Mouse (Mus musculus) MEL (cell line): Measurements from ENCODE around the gene A430005L14Rik. TPM values are rescaled to one million over a fixed set of nuclear protein-coding genes. Genes with fewer than 3 reads are reported as not detected.
A peak's percentile ranks its signal among the peaks of the same experiment; 100 is the strongest.

ENCODE experiments used
- DNase-seq: peaks from one replicate; pipeline ENCODE4 v3.0.0; 2011; ENCODE audit warnings: low read depth, low spot score
- H3K27ac ChIP-seq: 2 replicates; pipeline ENCODE4 v1.5.1; 2012; ENCODE audit warnings: low read depth, mild to moderate bottlenecking, control low read depth, low read length, moderate library complexity; ENCODE audit not compliant: control insufficient read depth
- H3K27me3 ChIP-seq, 2 experiments: fragments of 150-350 bp in 1 of 2; sonication (generic) in 1 of 2; 2 replicates each; pipeline ENCODE4 v1.6.1; 2012; ENCODE audit warnings: low read length in 2 of 2, mild to moderate bottlenecking in 2 of 2, improper control_type of control experiment in 1 of 2, moderate library complexity in 1 of 2; ENCODE audit not compliant: insufficient read depth in 2 of 2, control insufficient read depth in 1 of 2
- H3K36me3 ChIP-seq, 2 experiments: 2 replicates each; pipeline ENCODE4 v1.6.1; 2012 to 2014; ENCODE audit warnings: low read length in 2 of 2, improper control_type of control experiment in 1 of 2, inconsistent platforms in 1 of 2, mild to moderate bottlenecking in 1 of 2; ENCODE audit not compliant: insufficient read depth in 2 of 2, control insufficient read depth in 1 of 2
- H3K4me1 ChIP-seq, 2 experiments: fragments of 150-350 bp in 1 of 2; sonication (generic) in 1 of 2; 2 replicates each; pipeline ENCODE4 v1.6.1; 2012; ENCODE audit warnings: low read length in 2 of 2, improper control_type of control experiment in 1 of 2, mild to moderate bottlenecking in 1 of 2; ENCODE audit not compliant: insufficient read depth in 2 of 2, control insufficient read depth in 1 of 2
- H3K4me3 ChIP-seq, 2 experiments: fragments of 150-350 bp in 1 of 2; sonication (generic) in 1 of 2; 2 replicates each; pipeline ENCODE4 v1.5.1; 2012; ENCODE audit warnings: low read depth in 2 of 2, low read length in 2 of 2, mild to moderate bottlenecking in 2 of 2, moderate library complexity in 2 of 2, control low read depth in 1 of 2, improper control_type of control experiment in 1 of 2; ENCODE audit not compliant: control insufficient read depth in 1 of 2, insufficient read depth in 1 of 2
- H3K79me2 ChIP-seq: 2 replicates; pipeline ENCODE4 v1.6.1; 2012; ENCODE audit warnings: mild to moderate bottlenecking, low read length, moderate library complexity; ENCODE audit not compliant: control insufficient read depth, poor library complexity, insufficient read depth
- H3K9ac ChIP-seq: 2 replicates; pipeline ENCODE4 v1.6.1; 2012; ENCODE audit warnings: low read depth, mild to moderate bottlenecking, control low read depth, low read length, moderate library complexity; ENCODE audit not compliant: control insufficient read depth, poor library complexity, severe bottlenecking
- H3K9me3 ChIP-seq: fragments of 150-350 bp; sonication (generic); replicated peaks from 2 replicates; pipeline ENCODE4 v1.6.1; 2012; ENCODE audit warnings: mild to moderate bottlenecking, low read length, improper control_type of control experiment, moderate library complexity; ENCODE audit not compliant: insufficient read depth
- CHD1 ChIP-seq: IDR thresholded peaks from 2 replicates; pipeline ENCODE4 v1.6.1; 2012; ENCODE audit warnings: low read depth, mild to moderate bottlenecking, inconsistent platforms, low read length, improper control_type of control experiment
- CHD2 ChIP-seq: IDR thresholded peaks from 2 replicates; pipeline ENCODE4 v1.6.1; 2011; ENCODE audit warnings: low read length, improper control_type of control experiment
- ELF1 ChIP-seq: IDR thresholded peaks from 2 replicates; pipeline ENCODE4 v1.6.1; 2014; ENCODE audit warnings: low read depth, mild to moderate bottlenecking, inconsistent platforms, low read length, improper control_type of control experiment, moderate library complexity
- GABPA ChIP-seq: IDR thresholded peaks from 2 replicates; pipeline ENCODE4 v1.6.1; 2012; ENCODE audit warnings: low read depth, mild to moderate bottlenecking, inconsistent platforms, low read length, improper control_type of control experiment, moderate library complexity
- GATA1 ChIP-seq: IDR thresholded peaks from 2 replicates; pipeline ENCODE4 v1.6.1; 2011; ENCODE audit warnings: low read depth, low read length, improper control_type of control experiment
- KAT2A ChIP-seq: conservative IDR thresholded peaks from 2 replicates; pipeline ENCODE4 v1.6.1; 2012; ENCODE audit warnings: low read depth, low read length, improper control_type of control experiment, inconsistent platforms
- MAX ChIP-seq: IDR thresholded peaks from 2 replicates; pipeline ENCODE4 v1.6.1; 2011; ENCODE audit warnings: low read length, improper control_type of control experiment
- MEF2A ChIP-seq: IDR thresholded peaks from 2 replicates; pipeline ENCODE4 v1.6.1; 2014; ENCODE audit warnings: low read depth, mild to moderate bottlenecking, inconsistent platforms, low read length, improper control_type of control experiment; ENCODE audit not compliant: poor library complexity, insufficient replicate concordance, severe bottlenecking; ENCODE audit errors: extremely low read depth
- MXI1 ChIP-seq: IDR thresholded peaks from 2 replicates; pipeline ENCODE4 v1.6.1; 2011; ENCODE audit warnings: mild to moderate bottlenecking, low read depth, low read length, improper control_type of control experiment
- MYB ChIP-seq: IDR thresholded peaks from 2 replicates; pipeline ENCODE4 v1.6.1; 2011; ENCODE audit warnings: mild to moderate bottlenecking, low read depth, low read length, improper control_type of control experiment
- NELFE ChIP-seq: IDR thresholded peaks from 2 replicates; pipeline ENCODE4 v1.6.1; 2011; ENCODE audit warnings: low read depth, low read length, improper control_type of control experiment
- POLR2A ChIP-seq, 2 experiments: IDR thresholded peaks; 2 replicates each; pipeline ENCODE4 v1.6.1; 2011 to 2012; ENCODE audit warnings: low read length in 2 of 2, mild to moderate bottlenecking in 2 of 2, control low read depth in 1 of 2, improper control_type of control experiment in 1 of 2, low read depth in 1 of 2, moderate library complexity in 1 of 2; ENCODE audit not compliant: control insufficient read depth in 1 of 2, insufficient read depth in 1 of 2, poor library complexity in 1 of 2
- POLR2AphosphoS2 ChIP-seq: IDR thresholded peaks from 2 replicates; pipeline ENCODE4 v1.6.1; 2011; ENCODE audit warnings: low read length, improper control_type of control experiment
- POLR2AphosphoS5 ChIP-seq: IDR thresholded peaks from 2 replicates; pipeline ENCODE4 v1.6.1; 2012; ENCODE audit warnings: low read depth, borderline replicate concordance, mild to moderate bottlenecking, inconsistent platforms, low read length, moderate library complexity, mixed read lengths
- RAD21 ChIP-seq: IDR thresholded peaks from 2 replicates; pipeline ENCODE4 v1.6.1; 2011; ENCODE audit warnings: mild to moderate bottlenecking, low read depth, low read length, improper control_type of control experiment
- RCOR1 ChIP-seq: IDR thresholded peaks from 2 replicates; pipeline ENCODE4 v1.6.1; 2012; ENCODE audit warnings: low read depth, mild to moderate bottlenecking, inconsistent platforms, low read length, improper control_type of control experiment
- TBP ChIP-seq: IDR thresholded peaks from 2 replicates; pipeline ENCODE4 v1.8.0; 2011; ENCODE audit warnings: low read depth, low read length, improper control_type of control experiment
- TCF12 ChIP-seq: IDR thresholded peaks from 2 replicates; pipeline ENCODE4 v1.6.1; 2014; ENCODE audit warnings: low read depth, mild to moderate bottlenecking, inconsistent platforms, low read length, improper control_type of control experiment, moderate library complexity
- UBTF ChIP-seq: IDR thresholded peaks from 2 replicates; pipeline ENCODE4 v1.6.1; 2012; ENCODE audit warnings: low read depth, mild to moderate bottlenecking, inconsistent platforms, low read length, improper control_type of control experiment, moderate library complexity, borderline replicate concordance; ENCODE audit not compliant: insufficient read depth
- USF1 ChIP-seq: IDR thresholded peaks from 2 replicates; pipeline ENCODE4 v1.6.1; 2014; ENCODE audit warnings: low read depth, mild to moderate bottlenecking, inconsistent platforms, low read length, improper control_type of control experiment, moderate library complexity
- ZC3H11A ChIP-seq: IDR thresholded peaks from 2 replicates; pipeline ENCODE4 v1.6.1; 2012; ENCODE audit warnings: low read depth, mild to moderate bottlenecking, inconsistent platforms, low read length, improper control_type of control experiment
- ZKSCAN1 ChIP-seq: IDR thresholded peaks from 2 replicates; pipeline ENCODE4 v1.6.1; 2012; ENCODE audit warnings: low read depth, mild to moderate bottlenecking, inconsistent platforms, low read length, improper control_type of control experiment, moderate library complexity
- ZNF384 ChIP-seq: IDR thresholded peaks from 2 replicates; pipeline ENCODE4 v1.6.1; 2012; ENCODE audit warnings: low read depth, mild to moderate bottlenecking, inconsistent platforms, low read length, improper control_type of control experiment
- polyA plus RNA-seq, 2 experiments: library from polyadenylated mRNA; stranded (reverse) in 1 of 2; unstranded in 1 of 2; fragments of >175 nt in 1 of 2; fragments of >200 nt in 1 of 2; gene quantifications; 2 replicates each; pipeline versions ENCODE4 v1.2.1 to v1.2.4; 2012; ENCODE audit warnings: low replicate concordance in 2 of 2, low read depth in 1 of 2; ENCODE audit not compliant: insufficient read length in 2 of 2, insufficient read depth in 1 of 2, missing spikeins in 1 of 2
- total RNA-seq: library from RNA; depleted of rRNA; stranded (reverse); fragments of 300-350 nt; gene quantifications from 2 replicates; pipeline ENCODE4 v1.2.3, GENCODE M21; 2012

The A430005L14Rik gene
- total and polyA plus RNA-seq, 3 experiments, result 48.0 to 72.8 TPM; not detected in 1

DNA sequence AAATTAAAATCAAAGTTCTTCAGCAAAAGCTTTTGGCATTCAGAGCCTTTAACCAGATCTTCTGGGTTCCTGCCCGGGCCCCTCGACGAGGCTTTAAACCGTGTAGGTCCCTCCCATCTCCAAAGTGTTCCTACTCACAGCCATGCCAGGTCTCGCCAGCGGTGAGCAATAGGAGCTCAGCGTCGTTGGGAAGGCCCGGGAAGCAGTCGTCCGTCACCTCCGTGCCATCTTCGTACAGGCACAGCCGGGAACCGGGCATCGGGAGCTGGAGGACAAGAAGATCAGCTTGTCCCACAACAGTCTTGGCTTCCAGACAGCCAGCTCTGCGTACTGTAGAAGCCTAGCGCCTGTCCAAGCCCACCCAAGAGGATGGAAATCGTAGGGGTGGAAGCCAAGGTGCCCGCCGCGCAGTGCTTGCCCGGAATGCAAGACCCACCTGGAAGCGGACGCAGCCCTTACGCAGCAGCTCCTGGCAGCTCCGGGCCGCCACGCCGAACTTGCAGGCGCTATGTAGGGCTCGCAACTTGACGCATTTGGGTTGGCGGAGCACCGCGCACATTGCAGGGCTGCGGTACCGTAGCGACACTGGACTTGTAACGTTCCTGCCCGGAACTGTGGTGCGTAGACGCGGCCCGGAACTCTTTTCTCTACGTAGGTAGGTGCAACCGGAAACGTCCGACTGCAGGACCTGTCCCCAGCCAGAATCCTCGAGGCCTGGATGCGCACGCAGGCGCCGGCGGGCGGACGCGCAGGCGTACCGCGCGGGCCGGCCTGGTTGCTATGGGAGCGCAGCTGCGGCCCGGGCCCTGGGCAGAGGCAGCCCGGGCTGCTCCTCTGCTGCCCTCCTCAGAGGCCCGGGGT, 17.6 kb downstream of the A430005L14Rik start, which contains the start of the genes Dffb and Cep104 (continued):
- TF ChIP-seq USF1, result 0 out of 2 replicates have a peak, but pooled peaks have one; percentile 46
- peak; percentile 93 for TF ChIP-seq MAX
- peak; percentile 72 for TF ChIP-seq TBP
- TF ChIP-seq ZC3H11A, result no peak
- TF ChIP-seq NELFE, result peak; percentile 69

DNA sequence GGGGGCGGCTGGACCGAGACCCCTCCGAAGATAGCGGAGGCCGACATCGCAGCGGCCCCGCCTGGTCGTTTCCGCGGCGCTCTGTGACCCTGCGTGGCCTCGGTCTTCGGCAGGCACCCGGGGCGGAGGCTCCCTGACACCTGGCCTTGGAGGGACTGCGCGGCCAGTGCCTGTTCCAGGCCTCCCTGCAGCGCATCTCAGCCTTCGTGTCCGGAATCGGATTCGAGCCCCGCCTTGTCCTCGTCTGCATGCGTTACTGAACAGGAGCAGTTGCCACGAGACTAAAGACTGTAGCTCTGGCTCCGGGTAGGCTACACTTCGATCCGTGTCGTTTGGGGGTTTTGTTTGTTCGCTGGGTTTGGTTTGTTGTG, 18.2 kb downstream of the A430005L14Rik start:
- Histone ChIP-seq H3K9me3 (no peaks in the 10 kb centered on the region), H3K9ac (peak overlapping the region; percentile 90), H3K36me3 (peaks cover 0 to 10% of the 10 kb centered on the region in 2 experiments; a peak in 2 of 4 replicates), H3K27me3 (no peaks in the 10 kb centered on the region), H3K27ac (0 out of 2 replicates have a peak overlapping the region, but pooled peaks have one; percentile 4), H3K79me2 (peaks cover 34% of the 10 kb centered on the region), H3K4me1 (peaks cover 4 to 7% of the 10 kb centered on the region in 2 experiments; a peak in 3 of 4 replicates), H3K4me3 (peak overlapping the region; percentile 64 to 98)
- peak; percentile 60 for DNase-seq
- TF ChIP-seq POLR2AphosphoS2 (no peak), POLR2AphosphoS5 (no peak), ELF1 (no peak), ZNF384 (no peak), MYB (no peak), CHD1 (no peak), RAD21 (no peak), MXI1 (no peak; the same call in 1 of the 2 replicates), TCF12 (no peak), CHD2 (no peak), KAT2A (no peak), TBP (no peak; the same call in 1 of the 2 replicates), GATA1 (no peak), MEF2A (no peak), ZC3H11A (no peak), RCOR1 (no peak), UBTF (no peak), GABPA (no peak), ZKSCAN1 (no peak), POLR2A (IDR thresholded peaks at IDR 0.05; ENCODE audit: control insufficient read depth in 1 of 2, insufficient read depth in 1 of 2, low read depth in 1 of 2, low read length in 2 of 2, poor library complexity in 1 of 2) (no peak; a peak in 2 of 4 replicates)
